Mouse (Mus musculus) embryonic fibroblast, embryonic 13.5 days (primary cell): Measurements from ENCODE around the gene Ptgr1. TPM values are rescaled to one million over a fixed set of nuclear protein-coding genes. Genes with fewer than 3 reads are reported as not detected.

Experiments
- H3K27ac ChIP-seq: 2 replicates; pipeline ENCODE4 v1.5.1; 2012; ENCODE audit warnings: low read length, control low read depth, inconsistent platforms; ENCODE audit not compliant: insufficient read depth
- H3K4me1 ChIP-seq: 2 replicates; pipeline ENCODE4 v1.6.1; 2011; ENCODE audit warnings: low read length; ENCODE audit not compliant: control insufficient read depth, insufficient read depth
- H3K4me3 ChIP-seq: 2 replicates; pipeline ENCODE4 v1.5.1; 2011; ENCODE audit warnings: mild to moderate bottlenecking, control low read depth, low read length; ENCODE audit not compliant: insufficient read depth
- CTCF ChIP-seq: IDR thresholded peaks from 2 replicates; pipeline ENCODE4 v1.5.1; 2011; ENCODE audit warnings: mild to moderate bottlenecking, control low read depth, low read length, moderate library complexity, borderline replicate concordance; ENCODE audit not compliant: insufficient read depth
- POLR2A ChIP-seq: IDR thresholded peaks from 2 replicates; pipeline ENCODE4 v1.6.1; 2011; ENCODE audit warnings: low read depth, mild to moderate bottlenecking, control low read depth, low read length, moderate library complexity
- polyA plus RNA-seq: library from polyadenylated mRNA; stranded (reverse); fragments of >200 nt; gene quantifications from 2 replicates; pipeline ENCODE4 v1.2.4, GENCODE M21; 2011; ENCODE audit warnings: low read depth; ENCODE audit not compliant: missing spikeins, insufficient read length

Gene Ptgr1
- polyA plus RNA-seq, 1 experiment, result 21.6 TPM

GRCm38 (mm10) chr4:58934308-58934707, 52.6 kb downstream of the Ptgr1 start:
- TF ChIP-seq POLR2A, result no peak
- no peak for TF ChIP-seq CTCF
- H3K27ac ChIP-seq, result no peak overlapping the region

GRCm38 (mm10) chr4:58932541-58932940, 54.4 kb downstream of the Ptgr1 start:
- no peak overlapping the region for H3K4me3 ChIP-seq
- H3K27ac ChIP-seq, result no peak overlapping the region
- H3K4me1 ChIP-seq, result no peaks in the 10 kb centered on the region
- TF ChIP-seq CTCF (no peak), POLR2A (no peak)

More at GRCm38 (mm10) chr4:58934308-58934707, 52.6 kb downstream of the Ptgr1 start:
- no peaks in the 10 kb centered on the region for H3K4me1 ChIP-seq
- no peak overlapping the region for H3K4me3 ChIP-seq

GRCm38 (mm10) chr4:58927661-58928060, 59.3 kb downstream of the Ptgr1 start:
- no peak overlapping the region for H3K4me3 ChIP-seq
- no peak overlapping the region for H3K27ac ChIP-seq
- H3K4me1 ChIP-seq, result no peaks in the 10 kb centered on the region
- TF ChIP-seq POLR2A, result no peak
- no peak for TF ChIP-seq CTCF

- H3K4me3 ChIP-seq, result no peak overlapping the region
- TF ChIP-seq CTCF (no peak), POLR2A (no peak)
- H3K27ac ChIP-seq, result no peak overlapping the region
- H3K4me1 ChIP-seq, result no peaks in the 10 kb centered on the region
Observed at GRCm38 (mm10) chr4:58926120-58926519, 60.8 kb downstream of the Ptgr1 start.

GRCm38 (mm10) chr4:58925664-58926063, 61.3 kb downstream of the Ptgr1 start:
- H3K4me1 ChIP-seq, result no peaks in the 10 kb centered on the region
- no peak for TF ChIP-seq POLR2A
- TF ChIP-seq CTCF, result no peak
- H3K27ac ChIP-seq, result no peak overlapping the region
- H3K4me3 ChIP-seq, result no peak overlapping the region

- Histone ChIP-seq H3K27ac (no peak overlapping the region), H3K4me3 (no peak overlapping the region), H3K4me1 (no peaks in the 10 kb centered on the region)
- TF ChIP-seq POLR2A (no peak), CTCF (no peak)
Observed at GRCm38 (mm10) chr4:58923933-58924332, 63.0 kb downstream of the Ptgr1 start.

Other genes starting within 250 kb of the Ptgr1 start
- 0.12 and 0.32 TPM in 2 replicates for gene Olfr267, start 199.4 kb downstream of the Ptgr1 start, polyA plus RNA-seq
- 103 and 129 TPM in 2 replicates for gene Ecpas, start 74.4 kb downstream of the Ptgr1 start, polyA plus RNA-seq
- 1.1 TPM in 1 of 2 replicates, not detected in the other for gene Zkscan16, start 43.5 kb downstream of the Ptgr1 start, polyA plus RNA-seq
- gene Dnajc25, start 7.9 kb upstream of the Ptgr1 start, polyA plus RNA-seq, result 24.9 and 30.3 TPM in 2 replicates
- gene Gm20503, start 16.1 kb upstream of the Ptgr1 start, polyA plus RNA-seq, result not detected in 2 replicates
- gene Gng10, start 48.0 kb upstream of the Ptgr1 start, polyA plus RNA-seq, result 106 and 124 TPM in 2 replicates
- not detected in 2 replicates for gene AI481877, start 151.9 kb upstream of the Ptgr1 start, polyA plus RNA-seq
- 87.0 and 107 TPM in 2 replicates for gene Ugcg, start 202.1 kb upstream of the Ptgr1 start, polyA plus RNA-seq